Mouse (Mus musculus): ENCODE results near the gene St6gal1.

St6gal1 gene

GRCm38 (mm10) chr16:23299904-23300740 is 75.6 kb downstream of the St6gal1 start:
- WGBS: 90% methylated on average over 7 of the region's 7 CpGs

- WGBS: 85% methylated on average over 7 of the region's 7 CpGs
These were observed 77.2 kb downstream of the St6gal1 start for GRCm38 (mm10) chr16:23301762-23302161.

DNA sequence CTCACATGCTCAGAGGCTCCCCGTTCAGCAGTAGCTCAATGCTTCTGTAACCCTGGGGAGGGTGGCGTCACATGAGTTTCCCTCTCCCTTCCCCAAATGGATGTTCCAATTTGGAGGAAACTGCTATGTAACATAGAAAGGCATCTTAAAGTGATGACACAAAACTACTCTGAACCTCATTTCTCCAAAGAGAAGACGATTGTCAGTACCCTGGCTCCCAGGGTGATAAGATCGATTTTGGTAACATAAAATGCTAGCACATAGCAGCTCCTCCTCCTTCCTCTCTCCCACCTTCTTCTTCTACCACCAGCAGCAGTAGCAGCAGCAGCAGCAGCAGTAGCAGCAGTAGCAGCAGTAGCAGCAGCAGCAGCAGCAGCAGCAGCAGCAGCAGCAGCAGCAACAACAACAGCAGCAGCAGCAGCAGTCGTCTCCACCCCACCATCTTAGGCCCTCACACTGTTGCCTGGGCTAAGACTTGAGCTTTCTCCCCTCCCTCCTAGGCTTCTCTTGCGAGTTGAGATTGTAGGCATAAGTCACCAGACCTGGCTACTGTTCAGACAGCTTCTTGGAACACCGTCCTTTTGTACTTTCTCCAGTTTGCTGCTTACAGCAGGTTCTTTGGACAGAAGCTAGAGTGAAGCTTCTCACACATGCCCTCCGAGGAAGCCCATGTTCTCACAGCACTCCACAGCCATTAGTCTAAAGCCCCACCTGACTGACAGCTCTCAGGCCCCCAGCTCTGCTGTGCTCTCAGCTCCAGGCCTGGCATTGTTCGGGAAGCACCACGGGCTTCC is 81.5 kb downstream of the St6gal1 start:
- 47% methylated on average over 10 of the region's 10 CpGs for WGBS

DNA sequence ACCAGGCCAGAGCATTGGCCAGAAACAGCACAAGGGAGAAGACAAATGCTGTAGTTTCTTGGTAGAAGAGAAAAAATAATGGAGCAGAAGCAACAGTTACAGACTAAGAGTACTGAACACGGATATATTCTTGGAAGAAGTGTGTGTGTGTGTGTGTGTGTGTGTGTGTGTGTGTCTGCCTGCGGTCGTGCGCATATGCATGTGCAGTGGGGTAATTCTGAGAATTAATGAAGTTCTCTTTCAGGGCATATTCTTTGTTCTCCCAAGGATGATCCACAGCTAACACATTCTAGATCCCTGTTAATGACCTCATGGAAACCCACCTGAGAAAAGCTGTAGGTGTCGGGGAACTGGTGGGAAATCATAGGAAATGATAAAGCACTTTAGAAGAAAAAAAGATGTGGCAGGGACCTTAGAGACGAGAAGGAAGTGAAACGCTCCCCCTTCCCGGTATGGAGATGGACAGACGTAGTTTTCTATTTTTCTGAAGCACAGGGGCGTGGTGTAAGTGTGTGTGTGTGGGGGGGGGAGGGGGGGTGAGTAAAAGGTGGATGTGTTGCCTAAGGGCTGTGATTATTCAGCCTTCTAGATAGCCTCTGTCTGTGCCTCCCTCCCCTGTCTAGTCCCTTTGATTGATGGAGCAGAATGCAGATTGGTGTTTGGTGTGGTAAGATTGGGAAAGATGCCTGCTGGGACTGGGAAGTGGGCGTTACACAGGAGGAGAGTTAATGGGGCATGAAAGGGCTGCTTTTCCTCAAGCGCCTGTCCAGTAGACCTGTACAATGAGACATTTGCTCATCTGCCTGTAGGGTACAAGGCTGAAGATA is 82.8 kb downstream of the St6gal1 start:
- 75% methylated on average over 12 of the region's 12 CpGs for WGBS

GRCm38 (mm10) chr16:23308012-23308554 is 83.5 kb downstream of the St6gal1 start:
- 65% methylated on average over 4 of the region's 4 CpGs for WGBS

DNA sequence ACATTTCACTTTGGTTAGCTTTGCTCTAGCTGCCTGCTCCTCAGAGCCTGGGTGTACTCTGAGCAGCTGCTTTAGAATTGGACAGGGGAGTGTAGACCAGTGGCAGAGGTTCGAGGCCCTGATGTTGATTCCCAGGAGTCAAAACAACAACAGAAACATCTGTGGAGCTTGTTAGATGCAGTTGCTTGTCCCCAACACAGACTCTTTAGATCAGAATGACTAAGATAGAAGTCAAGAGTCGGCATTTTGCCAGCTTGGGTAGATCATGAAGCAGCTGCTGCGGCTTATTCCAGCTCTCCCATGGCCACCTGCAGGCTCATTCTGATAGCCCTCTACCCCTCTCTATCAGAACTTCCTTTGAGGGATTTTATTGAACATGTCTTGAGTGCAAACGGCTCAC is 84.5 kb downstream of the St6gal1 start:
- WGBS: 70% methylated on average over 4 of the region's 4 CpGs

DNA sequence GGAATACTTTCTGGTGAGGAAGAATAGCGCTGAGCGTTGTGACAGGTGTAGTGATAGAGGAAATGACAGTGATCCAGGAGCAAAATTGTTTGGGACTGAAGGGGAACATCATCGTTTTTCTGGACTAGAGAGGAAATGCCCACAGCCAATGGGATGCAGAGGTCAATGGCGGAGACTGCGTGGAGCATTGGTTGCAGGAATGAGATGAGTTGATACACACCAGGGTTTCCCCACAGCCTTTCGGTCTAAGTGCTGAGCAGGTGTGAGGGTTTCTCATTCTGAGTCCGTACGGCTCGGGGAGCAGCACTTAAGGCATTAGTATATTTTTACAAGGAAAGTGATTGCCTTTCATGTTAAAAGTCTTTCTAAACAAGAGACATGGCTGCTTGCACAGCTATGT is 88.1 kb downstream of the St6gal1 start:
- 95% methylated on average over 9 of the region's 9 CpGs for WGBS

GRCm38 (mm10) chr16:23314790-23315189 is 90.2 kb downstream of the St6gal1 start:
- whole genome bisulfite sequencing: 56% methylated on average over 7 of the region's 7 CpGs

- WGBS: 73% methylated on average over 7 of the region's 7 CpGs
These were observed 93.0 kb downstream of the St6gal1 start for GRCm38 (mm10) chr16:23317411-23318047.

DNA sequence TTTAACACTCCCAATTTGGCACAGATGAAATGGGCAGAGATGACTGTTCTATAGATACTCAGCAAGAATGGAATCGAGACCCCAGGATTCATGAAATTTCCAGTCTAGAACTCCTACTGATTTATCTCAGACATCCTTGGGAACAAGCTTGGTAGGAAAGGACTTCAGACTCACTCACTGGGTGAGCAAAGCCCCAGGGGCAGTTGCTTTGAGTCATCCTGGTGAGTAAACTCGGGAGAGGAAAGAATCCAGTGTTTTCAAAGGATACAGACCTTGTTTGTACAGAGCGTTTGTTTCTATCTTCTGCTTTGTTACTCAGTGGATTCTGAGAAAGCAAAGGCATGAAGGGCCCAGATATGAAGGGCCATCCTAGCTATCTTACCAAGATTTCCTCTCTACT is 95.5 kb downstream of the St6gal1 start:
- 45% methylated on average over 3 of the region's 3 CpGs for WGBS

GRCm38 (mm10) chr16:23320579-23320978 is 96.0 kb downstream of the St6gal1 start:
- 73% methylated on average over 6 of the region's 6 CpGs for WGBS

DNA sequence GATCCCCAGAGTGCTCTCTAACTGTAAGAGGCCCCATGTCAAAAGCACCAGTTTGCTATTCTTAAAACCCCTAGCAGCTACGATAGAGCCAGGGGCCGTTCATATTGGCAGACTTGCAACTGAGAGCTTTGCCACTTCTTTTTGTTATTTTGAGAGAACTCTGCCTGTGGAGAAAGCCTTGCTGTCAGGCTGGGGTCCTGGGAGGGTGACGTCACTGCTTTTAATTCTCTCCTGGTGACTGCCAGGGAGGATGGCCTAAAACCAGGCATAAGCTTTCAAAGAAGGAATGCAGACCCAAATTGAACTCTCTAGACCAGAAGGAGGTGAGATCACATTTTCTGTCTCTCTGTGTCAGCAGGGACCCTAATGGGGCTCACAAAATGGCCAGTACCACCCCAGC is 99.4 kb downstream of the St6gal1 start:
- WGBS: 54% methylated on average over 3 of the region's 3 CpGs

- 85% methylated on average over 6 of the region's 6 CpGs for WGBS
These were observed 100.5 kb downstream of the St6gal1 start for GRCm38 (mm10) chr16:23324867-23325650.

DNA sequence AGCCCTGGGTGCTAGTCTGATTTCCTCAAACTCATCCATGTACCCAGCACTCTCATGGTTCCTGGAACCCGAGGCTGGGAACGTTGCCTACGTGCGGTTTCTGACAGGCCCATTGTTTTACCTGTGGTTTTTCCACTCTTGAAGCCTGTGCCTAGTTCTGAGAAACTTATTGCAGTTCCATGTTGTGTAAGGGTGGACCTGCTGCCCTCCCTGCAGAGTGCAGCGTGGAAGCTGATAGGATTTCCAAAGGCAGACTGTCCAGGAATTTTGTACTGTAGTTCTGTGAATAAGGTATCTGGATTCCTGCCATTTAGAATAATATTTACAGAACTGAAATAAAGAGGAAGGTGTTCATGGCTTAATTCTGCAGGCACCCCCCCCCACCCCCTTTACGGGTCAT is 102.1 kb downstream of the St6gal1 start:
- 82% methylated on average over 6 of the region's 6 CpGs for WGBS

GRCm38 (mm10) chr16:23327266-23327665 is 102.7 kb downstream of the St6gal1 start:
- 96% methylated on average over 7 of the region's 7 CpGs for WGBS

DNA sequence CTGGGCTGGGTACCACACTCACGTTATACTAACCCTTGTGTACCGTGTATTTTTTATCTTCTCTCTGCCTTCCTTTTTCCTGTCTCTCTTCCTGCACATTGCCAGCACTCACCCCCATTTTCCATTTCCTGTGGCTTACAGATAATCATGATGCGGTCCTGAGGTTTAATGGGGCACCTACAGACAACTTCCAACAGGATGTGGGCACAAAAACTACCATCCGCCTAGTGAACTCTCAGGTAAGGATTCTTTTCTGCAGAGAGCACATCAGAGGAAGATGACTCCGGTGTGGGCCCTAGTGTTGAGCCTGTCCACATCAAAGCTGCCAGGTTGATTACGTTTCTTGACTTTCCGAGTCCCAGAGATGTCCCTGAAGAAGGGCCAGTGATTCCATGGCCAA is 103.7 kb downstream of the St6gal1 start:
- 94% methylated on average over 7 of the region's 7 CpGs for WGBS

DNA sequence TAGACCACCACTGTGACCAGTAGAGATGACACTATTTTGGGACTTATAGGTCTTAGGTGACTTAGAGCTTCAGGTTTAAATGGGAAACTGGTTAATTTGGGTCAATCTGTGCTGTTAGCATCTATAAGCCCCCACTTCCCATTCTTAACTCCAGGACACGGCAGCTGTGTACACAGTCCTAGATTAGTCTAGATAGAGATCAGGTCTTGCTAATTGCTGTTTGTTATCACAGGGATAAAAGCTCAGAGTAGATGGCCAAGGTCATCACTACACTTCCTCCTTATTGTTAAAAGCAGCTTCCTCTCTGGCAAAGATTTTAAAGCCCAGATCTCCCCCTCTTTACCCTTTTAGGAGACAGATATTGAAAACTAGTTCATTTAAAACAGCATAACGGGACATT is 107.6 kb downstream of the St6gal1 start:
- WGBS: 78% methylated on average over 2 of the region's 2 CpGs

GRCm38 (mm10) chr16:23332686-23333085 is 108.1 kb downstream of the St6gal1 start:
- 68% methylated on average over 6 of the region's 6 CpGs for WGBS

DNA sequence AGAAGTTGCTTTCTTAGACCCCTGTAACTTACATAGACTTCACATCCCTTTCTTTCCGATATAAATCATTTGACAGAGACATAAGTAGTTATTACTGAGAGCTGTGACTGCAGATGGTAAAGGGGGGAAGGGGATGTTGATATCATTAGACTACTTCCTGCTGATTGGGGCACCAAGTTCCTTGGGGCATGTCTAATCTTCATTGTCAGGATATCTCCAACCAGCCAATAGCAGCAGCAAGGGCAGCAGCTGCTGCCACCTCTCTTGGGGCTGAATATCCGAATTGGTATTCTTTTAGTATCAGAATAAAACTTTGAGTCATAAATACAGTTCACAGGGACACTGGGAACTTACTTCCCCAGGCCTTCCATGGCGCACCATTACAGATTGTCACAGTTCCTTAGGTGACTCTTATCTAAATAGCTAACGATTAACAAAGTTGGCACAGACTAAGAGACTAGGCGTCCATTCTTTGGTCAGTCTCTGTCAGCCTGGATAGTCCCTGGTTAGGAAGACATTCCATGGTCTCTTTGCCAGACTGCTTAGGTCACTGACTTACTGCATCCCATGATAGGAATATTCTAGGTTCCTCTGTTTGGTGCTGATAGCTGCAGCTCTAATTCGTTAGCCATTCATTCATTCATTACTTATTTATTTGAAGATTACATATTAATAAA is 109.5 kb downstream of the St6gal1 start:
- WGBS: 88% methylated on average over 6 of the region's 6 CpGs

DNA sequence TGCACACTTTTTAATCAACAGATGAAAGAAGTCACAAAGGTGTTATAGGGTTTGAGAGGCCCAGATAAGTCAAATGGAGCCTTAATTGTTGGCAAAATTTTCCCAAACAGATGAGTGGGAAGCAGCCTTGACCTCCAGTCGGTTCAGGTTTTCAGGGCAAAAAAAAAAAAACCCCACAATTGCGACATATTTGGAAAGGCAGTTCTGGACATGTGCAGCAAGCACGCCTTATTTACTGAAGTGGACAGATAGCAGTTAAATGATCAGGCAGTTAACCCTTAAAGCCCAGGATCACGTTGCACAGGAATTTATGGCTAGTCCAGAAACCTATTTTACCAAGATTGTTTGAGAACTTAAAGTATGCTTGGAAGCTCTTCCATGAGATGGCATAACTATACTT is 112.8 kb downstream of the St6gal1 start:
- WGBS: 87% methylated on average over 4 of the region's 4 CpGs

Measured in cerebral cortex, adult 2 months (tissue).